Mouse (Mus musculus) kidney, postnatal 4 days (tissue): ENCODE measurements around the gene Dock10.

ENCODE experiments used
- DNase-seq, 2 experiments: peaks; one replicate each; pipeline ENCODE4 v3.0.0; 2021; ENCODE audit warnings: mixed read lengths in 2 of 2

The Dock10 gene

GRCm38 (mm10) chr1:80453971-80454370 lies 304.4 kb downstream of the Dock10 start:
- no peak for DNase-seq

- DNase-seq, result no peak
Measured at GRCm38 (mm10) chr1:80451914-80452549, 306.3 kb downstream of the Dock10 start.
